Mouse (Mus musculus): ENCODE measurements at regions not wholly inside any gene's neighbourhood (a gene's known extent, or its start where the extent isn't known, plus 50 kb on each side); places are given as distances from the start of the nearest gene placed in this dataset.

DNA sequence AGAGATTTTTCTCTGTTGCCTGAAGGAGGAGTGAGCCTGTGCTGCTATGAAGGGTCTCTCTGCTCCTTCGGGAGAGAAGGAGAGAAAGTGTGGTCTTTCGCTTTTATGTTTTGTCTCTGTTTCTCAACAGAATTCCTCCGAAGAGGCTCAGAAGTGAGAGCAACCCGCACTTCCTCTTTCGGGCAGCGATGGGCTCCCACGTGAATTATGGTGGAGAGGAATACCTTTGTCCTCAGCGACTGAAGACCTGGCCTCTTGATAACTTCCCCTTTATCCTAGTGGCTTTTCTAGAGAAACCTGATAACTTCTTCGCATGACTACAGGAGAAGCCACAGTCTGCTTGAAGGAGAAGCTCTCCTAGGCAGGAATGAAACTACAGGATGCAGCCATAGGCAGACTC is 216.4 kb downstream of the Bcl2l11 start:
- no peak for TF ChIP-seq CTCF (conservative IDR thresholded peaks at IDR 0.05; ENCODE audit: low read length)
- no peak for TF ChIP-seq NANOG (IDR thresholded peaks at IDR 0.05; ENCODE audit: borderline replicate concordance, low read length)

All from E14TG2a.4 (cell line).